Mouse (Mus musculus): Measurements from ENCODE around the gene Odf3b. TPM values are rescaled to one million over a fixed set of nuclear protein-coding genes. Genes with fewer than 3 reads are reported as not detected.

Odf3b gene
- polyA plus RNA-seq, 1 experiment, result not detected

DNA sequence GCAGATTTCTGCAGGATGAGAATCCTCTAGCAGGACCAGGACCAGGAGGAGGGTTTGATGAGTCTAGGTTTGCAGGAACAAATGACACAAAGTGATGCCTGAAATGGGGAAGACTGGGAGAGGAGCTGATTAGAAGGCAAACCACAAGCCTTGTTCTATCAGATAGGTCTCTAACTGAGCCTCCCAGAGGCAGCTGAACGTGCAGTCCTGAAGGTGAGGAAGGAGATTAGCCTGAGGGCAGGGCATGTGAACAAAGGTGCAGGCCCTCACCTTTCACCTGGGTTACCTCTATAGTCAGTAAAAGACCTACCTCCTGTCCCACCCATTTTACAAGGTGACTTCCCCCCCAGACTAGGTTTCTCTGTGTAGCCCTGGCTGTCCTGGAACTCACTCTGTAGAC, 20.6 kb upstream of the Odf3b start:
- no peaks in the 10 kb centered on the region for H3K36me3 ChIP-seq (ENCODE audit: control insufficient read depth, insufficient read depth)
- H3K27me3 ChIP-seq (ENCODE audit: control insufficient read depth, insufficient read depth, insufficient read length), result peaks cover 36% of the 10 kb centered on the region
- H3K79me3 ChIP-seq (ENCODE audit: low read depth), result no peaks in the 10 kb centered on the region
- TF ChIP-seq MYOG (IDR thresholded peaks at IDR 0.05; ENCODE audit: control insufficient read depth, extremely low read depth, insufficient read length) (no peak), MYOD1 (IDR thresholded peaks at IDR 0.05; ENCODE audit: control insufficient read depth, insufficient read length, low read depth) (no peak), FOSL1 (IDR thresholded peaks at IDR 0.05; ENCODE audit: insufficient read depth, low read length, poor library complexity, severe bottlenecking) (no peak), CEBPB (IDR thresholded peaks at IDR 0.05; ENCODE audit: low read depth) (no peak), MAX (IDR thresholded peaks at IDR 0.05) (no peak), CTCF (IDR thresholded peaks at IDR 0.05; ENCODE audit: control insufficient read depth, insufficient read depth, insufficient read length) (no peak)
- no peak overlapping the region for H3K4me3 ChIP-seq (ENCODE audit: insufficient read depth, poor library complexity, severe bottlenecking)
- no peaks in the 10 kb centered on the region for H3K79me2 ChIP-seq (ENCODE audit: control insufficient read depth, insufficient read depth)
- H3ac ChIP-seq (ENCODE audit: control insufficient read depth, insufficient read length, low read depth), result no peak overlapping the region

GRCm38 (mm10) chr15:89398146-89398545, 19.1 kb upstream of the Odf3b start:
- H3ac ChIP-seq (ENCODE audit: control insufficient read depth, insufficient read length, low read depth), result no peak overlapping the region
- no peaks in the 10 kb centered on the region for H3K79me3 ChIP-seq (ENCODE audit: low read depth)
- H3K27me3 ChIP-seq (ENCODE audit: control insufficient read depth, insufficient read depth, insufficient read length), result peaks cover 31% of the 10 kb centered on the region
- no peaks in the 10 kb centered on the region for H3K36me3 ChIP-seq (ENCODE audit: control insufficient read depth, insufficient read depth)
- H3K79me2 ChIP-seq (ENCODE audit: control insufficient read depth, insufficient read depth), result no peaks in the 10 kb centered on the region
- TF ChIP-seq MYOD1 (IDR thresholded peaks at IDR 0.05; ENCODE audit: control insufficient read depth, insufficient read length, low read depth) (no peak), FOSL1 (IDR thresholded peaks at IDR 0.05; ENCODE audit: insufficient read depth, low read length, poor library complexity, severe bottlenecking) (no peak), MYOG (IDR thresholded peaks at IDR 0.05; ENCODE audit: control insufficient read depth, extremely low read depth, insufficient read length) (no peak), CTCF (IDR thresholded peaks at IDR 0.05; ENCODE audit: control insufficient read depth, insufficient read depth, insufficient read length) (no peak), MAX (IDR thresholded peaks at IDR 0.05) (no peak), USF1 (IDR thresholded peaks at IDR 0.05; ENCODE audit: low read depth) (no peak), CEBPB (IDR thresholded peaks at IDR 0.05; ENCODE audit: low read depth) (no peak)
- no peak overlapping the region for H3K4me3 ChIP-seq (ENCODE audit: insufficient read depth, poor library complexity, severe bottlenecking)

- H3K4me3 ChIP-seq (ENCODE audit: insufficient read depth, poor library complexity, severe bottlenecking), result no peak overlapping the region
- TF ChIP-seq MAX (IDR thresholded peaks at IDR 0.05) (no peak), USF1 (IDR thresholded peaks at IDR 0.05; ENCODE audit: low read depth) (no peak), FOSL1 (IDR thresholded peaks at IDR 0.05; ENCODE audit: insufficient read depth, low read length, poor library complexity, severe bottlenecking) (no peak), MYOG (IDR thresholded peaks at IDR 0.05; ENCODE audit: control insufficient read depth, extremely low read depth, insufficient read length) (no peak), CTCF (IDR thresholded peaks at IDR 0.05; ENCODE audit: control insufficient read depth, insufficient read depth, insufficient read length) (no peak)
- H3K27me3 ChIP-seq (ENCODE audit: control insufficient read depth, insufficient read depth, insufficient read length), result peaks cover 39% of the 10 kb centered on the region
- no peaks in the 10 kb centered on the region for H3K79me3 ChIP-seq (ENCODE audit: low read depth)
- no peaks in the 10 kb centered on the region for H3K79me2 ChIP-seq (ENCODE audit: control insufficient read depth, insufficient read depth)
- no peaks in the 10 kb centered on the region for H3K36me3 ChIP-seq (ENCODE audit: control insufficient read depth, insufficient read depth)
- H3ac ChIP-seq (ENCODE audit: control insufficient read depth, insufficient read length, low read depth), result no peak overlapping the region
These were observed 17.8 kb upstream of the Odf3b start for GRCm38 (mm10) chr15:89396883-89397282.

DNA sequence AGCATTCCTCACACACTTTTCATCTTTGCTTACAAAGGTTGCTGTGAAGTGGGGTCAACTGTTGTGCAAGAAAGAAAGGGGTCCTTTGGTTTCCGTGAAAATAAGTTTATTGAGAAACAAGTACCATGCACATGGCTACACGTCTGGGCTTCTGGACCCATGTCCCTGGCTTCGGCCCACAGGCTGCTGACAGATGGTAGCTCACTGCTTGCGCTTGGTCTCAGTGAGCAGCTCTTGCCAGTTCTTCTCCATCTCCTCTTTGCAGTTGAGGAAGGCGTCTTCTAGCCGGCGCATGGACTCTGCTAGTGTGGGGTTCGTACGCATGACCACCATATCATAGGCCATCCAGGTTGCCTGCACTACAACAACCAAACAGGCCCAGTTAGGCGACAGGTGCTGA, 11.0 kb upstream of the Odf3b start:
- no peak for TF ChIP-seq FOSL1 (IDR thresholded peaks at IDR 0.05; ENCODE audit: insufficient read depth, low read length, poor library complexity, severe bottlenecking)
- TF ChIP-seq USF1 (IDR thresholded peaks at IDR 0.05; ENCODE audit: low read depth), result no peak
- no peak for TF ChIP-seq MYOG (IDR thresholded peaks at IDR 0.05; ENCODE audit: control insufficient read depth, extremely low read depth, insufficient read length)
- TF ChIP-seq MYOD1 (IDR thresholded peaks at IDR 0.05; ENCODE audit: control insufficient read depth, insufficient read length, low read depth), result no peak
- no peak for TF ChIP-seq MAX (IDR thresholded peaks at IDR 0.05)
- no peak for TF ChIP-seq CTCF (IDR thresholded peaks at IDR 0.05; ENCODE audit: control insufficient read depth, insufficient read depth, insufficient read length)
- no peak for TF ChIP-seq CEBPB (IDR thresholded peaks at IDR 0.05; ENCODE audit: low read depth)
- H3K4me3 ChIP-seq (ENCODE audit: insufficient read depth, poor library complexity, severe bottlenecking), result no peak overlapping the region
- H3ac ChIP-seq (ENCODE audit: control insufficient read depth, insufficient read length, low read depth), result no peak overlapping the region
- no peaks in the 10 kb centered on the region for H3K79me2 ChIP-seq (ENCODE audit: control insufficient read depth, insufficient read depth)
- peaks cover 75% of the 10 kb centered on the region for H3K27me3 ChIP-seq (ENCODE audit: control insufficient read depth, insufficient read depth, insufficient read length)
- no peaks in the 10 kb centered on the region for H3K79me3 ChIP-seq (ENCODE audit: low read depth)
- H3K36me3 ChIP-seq (ENCODE audit: control insufficient read depth, insufficient read depth), result no peaks in the 10 kb centered on the region

DNA sequence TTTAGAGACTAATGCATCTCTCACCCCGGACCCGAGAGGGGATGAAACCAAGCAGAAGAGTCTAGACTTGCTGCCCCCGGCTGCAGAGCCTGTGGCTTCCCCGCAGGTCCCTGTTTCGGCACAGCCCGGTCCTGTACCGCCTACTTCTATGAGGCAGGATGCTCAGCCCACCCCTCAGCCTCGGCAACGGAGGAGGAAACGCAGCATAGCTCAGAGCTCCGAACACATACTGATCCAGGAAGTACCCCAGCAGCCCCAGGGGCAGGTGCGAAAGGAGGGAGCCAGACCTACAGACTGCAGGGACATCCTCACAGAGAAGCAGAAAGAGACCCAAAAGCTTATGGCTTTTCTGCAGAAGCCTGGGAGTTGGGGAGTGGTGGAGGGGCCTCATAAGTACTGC, 8.0 kb upstream of the Odf3b start:
- H3K79me2 ChIP-seq (ENCODE audit: control insufficient read depth, insufficient read depth), result no peaks in the 10 kb centered on the region
- H3K79me3 ChIP-seq (ENCODE audit: low read depth), result no peaks in the 10 kb centered on the region
- H3ac ChIP-seq (ENCODE audit: control insufficient read depth, insufficient read length, low read depth), result no peak overlapping the region
- H3K4me3 ChIP-seq (ENCODE audit: insufficient read depth, poor library complexity, severe bottlenecking), result no peak overlapping the region
- no peaks in the 10 kb centered on the region for H3K36me3 ChIP-seq (ENCODE audit: control insufficient read depth, insufficient read depth)
- no peak for TF ChIP-seq MYOG (IDR thresholded peaks at IDR 0.05; ENCODE audit: control insufficient read depth, extremely low read depth, insufficient read length)
- no peak for TF ChIP-seq FOSL1 (IDR thresholded peaks at IDR 0.05; ENCODE audit: insufficient read depth, low read length, poor library complexity, severe bottlenecking)
- TF ChIP-seq MYOD1 (IDR thresholded peaks at IDR 0.05; ENCODE audit: control insufficient read depth, insufficient read length, low read depth), result no peak
- TF ChIP-seq MAX (IDR thresholded peaks at IDR 0.05), result no peak
- TF ChIP-seq CTCF (IDR thresholded peaks at IDR 0.05; ENCODE audit: control insufficient read depth, insufficient read depth, insufficient read length), result no peak
- no peak for TF ChIP-seq CEBPB (IDR thresholded peaks at IDR 0.05; ENCODE audit: low read depth)
- TF ChIP-seq USF1 (IDR thresholded peaks at IDR 0.05; ENCODE audit: low read depth), result no peak
- peaks cover 94% of the 10 kb centered on the region for H3K27me3 ChIP-seq (ENCODE audit: control insufficient read depth, insufficient read depth, insufficient read length)

DNA sequence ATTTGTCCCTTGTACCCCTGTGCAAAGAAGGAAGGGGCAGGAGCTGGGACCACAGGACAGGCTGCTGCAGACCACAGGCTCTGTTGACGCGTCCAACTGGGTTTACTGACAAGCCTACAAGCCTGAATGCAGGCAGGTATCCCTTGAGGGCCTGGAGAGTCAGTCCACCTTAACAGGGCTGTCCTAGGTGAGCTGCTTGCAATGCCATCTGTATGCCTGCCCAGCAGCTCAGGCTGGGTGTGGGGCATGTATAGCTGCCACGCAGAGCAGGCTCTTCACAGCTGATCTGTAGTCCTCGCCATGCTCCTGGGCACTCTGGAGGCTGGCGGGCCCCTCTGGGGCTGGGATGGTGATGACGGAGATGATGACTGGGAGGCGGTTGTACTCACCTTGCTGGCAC, 5.5 kb upstream of the Odf3b start, which contains the start of gene Klhdc7b:
Klhdc7b (plus strand) TSS at position 301 of the 400 bp plus-strand sequence.
- Histone ChIP-seq H3ac (ENCODE audit: control insufficient read depth, insufficient read length, low read depth) (no peak within 1 kb of the TSS), H3K4me3 (ENCODE audit: insufficient read depth, poor library complexity, severe bottlenecking) (no peak within 1 kb of the TSS), H3K79me3 (ENCODE audit: low read depth) (no peaks in the 10 kb centered on the region), H3K79me2 (ENCODE audit: control insufficient read depth, insufficient read depth) (no peaks in the 10 kb centered on the region), H3K36me3 (ENCODE audit: control insufficient read depth, insufficient read depth) (no peaks in the 10 kb centered on the region), H3K27me3 (ENCODE audit: control insufficient read depth, insufficient read depth, insufficient read length) (peaks cover 73% of the 10 kb centered on the region)
- TF ChIP-seq USF1 (IDR thresholded peaks at IDR 0.05; ENCODE audit: low read depth) (no peak), CTCF (IDR thresholded peaks at IDR 0.05; ENCODE audit: control insufficient read depth, insufficient read depth, insufficient read length) (no peak), MYOG (IDR thresholded peaks at IDR 0.05; ENCODE audit: control insufficient read depth, extremely low read depth, insufficient read length) (no peak), MAX (IDR thresholded peaks at IDR 0.05) (no peak), CEBPB (IDR thresholded peaks at IDR 0.05; ENCODE audit: low read depth) (no peak)

Data from C2C12 (cell line).